Mouse (Mus musculus): ENCODE results near the gene Scgn. TPM values are rescaled to one million over a fixed set of nuclear protein-coding genes. Genes with fewer than 3 reads are reported as not detected.

Gene Scgn
- polyA plus RNA-seq (2012; rRNA removed) = not detected in 2 replicates

GRCm38 (mm10) chr13:23990928-23991327 is at the start of gene Scgn:
TSS of gene Scgn (minus strand) at chr13:23991214.

GRCm38 (mm10) chr13:23934211-23934520 is 56.8 kb downstream of the Scgn start, which contains the start of gene Hist1h2aa:
TSS of gene Hist1h2aa (plus strand) at chr13:23934462.

GRCm38 (mm10) chr13:23933421-23934210 is 57.4 kb downstream of the Scgn start, which contains the start of gene Hist1h2ba:
TSS of gene Hist1h2ba (minus strand) at chr13:23934156.

GRCm38 (mm10) chr13:23914376-23915167 is 76.4 kb downstream of the Scgn start, which contains the start of gene Slc17a4:
TSS of gene Slc17a4 (minus strand) at chr13:23915009.

Other genes with a start within 250 kb of the Scgn start
- 16.3 and 21.4 TPM in 2 replicates for gene Hist1h3c, start 245.6 kb downstream of the Scgn start, polyA plus RNA-seq (2012; rRNA removed)
- gene Hist1h2bb, start 244.5 kb downstream of the Scgn start, polyA plus RNA-seq (2012; rRNA removed) = 5.1 and 8.2 TPM in 2 replicates
- 13.7 and 14.6 TPM in 2 replicates for gene Hist1h2ab, start 240.1 kb downstream of the Scgn start, polyA plus RNA-seq (2012; rRNA removed)
- 14.5 and 19.5 TPM in 2 replicates for gene Hist1h3b, start 238.9 kb downstream of the Scgn start, polyA plus RNA-seq (2012; rRNA removed)
- 7.3 and 11.1 TPM in 2 replicates for gene Hist1h4b, start 234.2 kb downstream of the Scgn start, polyA plus RNA-seq (2012; rRNA removed)
- gene Hist1h4a, start 230.0 kb downstream of the Scgn start, polyA plus RNA-seq (2012; rRNA removed) = 2.8 and 3.4 TPM in 2 replicates
- 11.4 and 14.3 TPM in 2 replicates for gene Hist1h3a, start 228.8 kb downstream of the Scgn start, polyA plus RNA-seq (2012; rRNA removed)
- gene Hist1h1a, start 227.5 kb downstream of the Scgn start, polyA plus RNA-seq (2012; rRNA removed) = 3.2 and 4.1 TPM in 2 replicates
- gene Trim38, start 221.3 kb downstream of the Scgn start, polyA plus RNA-seq (2012; rRNA removed) = not detected in 2 replicates
- gene Slc17a2, start 184.2 kb downstream of the Scgn start, polyA plus RNA-seq (2012; rRNA removed) = 17.4 and 22.1 TPM in 2 replicates
- 12.0 and 12.9 TPM in 2 replicates for gene Slc17a3, start 151.8 kb downstream of the Scgn start, polyA plus RNA-seq (2012; rRNA removed)
- gene Slc17a1, start 123.5 kb downstream of the Scgn start, polyA plus RNA-seq (2012; rRNA removed) = 0.71 and 0.93 TPM in 2 replicates
- gene Slc17a4, start 76.2 kb downstream of the Scgn start, polyA plus RNA-seq (2012; rRNA removed) = 0.36 and 0.66 TPM in 2 replicates
- gene Hist1h2ba, start 57.1 kb downstream of the Scgn start, polyA plus RNA-seq (2012; rRNA removed) = not detected in 2 replicates
- not detected in 2 replicates for gene Hist1h2aa, start 56.8 kb downstream of the Scgn start, polyA plus RNA-seq (2012; rRNA removed)